Mouse (Mus musculus) myocyte (in vitro differentiated cells): Measurements from ENCODE around the gene Sigirr. TPM values are rescaled to one million over a fixed set of nuclear protein-coding genes. Genes with fewer than 3 reads are reported as not detected.

Source experiments
- H3K27me3 ChIP-seq: one replicate; pipeline ENCODE4 v1.6.1; 2011; ENCODE audit not compliant: control insufficient read depth, insufficient read depth, insufficient read length
- H3K36me3 ChIP-seq: one replicate; pipeline ENCODE4 v1.6.1; 2011; ENCODE audit not compliant: control insufficient read depth, insufficient read depth
- H3K4me2 ChIP-seq: one replicate; pipeline ENCODE4 v1.6.1; 2011; ENCODE audit warnings: low read depth, control low read depth
- H3K4me3 ChIP-seq: one replicate; pipeline ENCODE4 v1.5.1; 2011; ENCODE audit warnings: mild to moderate bottlenecking, control low read depth, moderate library complexity
- H3K79me2 ChIP-seq: one replicate; pipeline ENCODE4 v1.6.1; 2011; ENCODE audit not compliant: control insufficient read depth, insufficient read depth
- H3ac ChIP-seq: one replicate; pipeline ENCODE4 v1.6.1; 2011; ENCODE audit not compliant: control insufficient read depth, insufficient read length
- CEBPB ChIP-seq: IDR thresholded peaks from 2 replicates; pipeline ENCODE4 v1.6.1; 2011; ENCODE audit warnings: mild to moderate bottlenecking, moderate library complexity; ENCODE audit not compliant: poor library complexity, insufficient read depth, severe bottlenecking
- E2F4 ChIP-seq: IDR thresholded peaks from one replicate; pipeline ENCODE4 v1.6.1; 2011; ENCODE audit warnings: mild to moderate bottlenecking, control low read depth, moderate library complexity; ENCODE audit not compliant: insufficient read depth
- MAX ChIP-seq: IDR thresholded peaks from one replicate; pipeline ENCODE4 v1.6.1; 2011; ENCODE audit warnings: low read depth, mild to moderate bottlenecking, control low read depth
- MYOD1 ChIP-seq, 3 experiments: IDR thresholded peaks; one replicate each; pipeline ENCODE4 v1.6.1; 2011; ENCODE audit warnings: control low read depth in 2 of 3, low read depth in 2 of 3, mild to moderate bottlenecking in 2 of 3, moderate library complexity in 1 of 3; ENCODE audit not compliant: insufficient read length in 2 of 3, control insufficient read depth in 1 of 3
- MYOG ChIP-seq, 3 experiments: IDR thresholded peaks; one replicate each; pipeline ENCODE4 v1.6.1; 2011; ENCODE audit warnings: control low read depth in 2 of 3, low read depth in 2 of 3, mild to moderate bottlenecking in 2 of 3; ENCODE audit not compliant: insufficient read length in 2 of 3, control insufficient read depth in 1 of 3, insufficient read depth in 1 of 3
- POLR2A ChIP-seq: IDR thresholded peaks from one replicate; pipeline ENCODE4 v1.6.1; 2011; ENCODE audit warnings: low read depth, mild to moderate bottlenecking, control low read depth, moderate library complexity; ENCODE audit not compliant: insufficient read length
- POLR2AphosphoS2 ChIP-seq: IDR thresholded peaks from one replicate; pipeline ENCODE4 v1.6.1; 2011; ENCODE audit warnings: low read depth, control low read depth; ENCODE audit not compliant: insufficient read length
- REST ChIP-seq: IDR thresholded peaks from one replicate; pipeline ENCODE4 v1.6.1; 2011; ENCODE audit warnings: mild to moderate bottlenecking, control low read depth, moderate library complexity; ENCODE audit not compliant: insufficient read depth, insufficient read length
- SRF ChIP-seq: IDR thresholded peaks from one replicate; pipeline ENCODE4 v1.6.1; 2011; ENCODE audit warnings: low read depth; ENCODE audit not compliant: control insufficient read depth, insufficient read length
- TCF12 ChIP-seq: IDR thresholded peaks from one replicate; pipeline ENCODE4 v1.6.1; 2011; ENCODE audit warnings: mild to moderate bottlenecking, control low read depth; ENCODE audit not compliant: poor library complexity, insufficient read depth, severe bottlenecking
- TCF3 ChIP-seq: IDR thresholded peaks from one replicate; pipeline ENCODE4 v1.6.1; 2011; ENCODE audit warnings: low read depth, control low read depth; ENCODE audit not compliant: insufficient read length
- USF1 ChIP-seq: IDR thresholded peaks from one replicate; pipeline ENCODE4 v1.6.1; 2011; ENCODE audit warnings: low read depth, mild to moderate bottlenecking, control low read depth, moderate library complexity
- polyA plus RNA-seq: library from polyadenylated mRNA; unstranded; fragments of >200 nt; fragmentation: generic; extraction: Trizol; gene quantifications from one replicate; pipeline ENCODE4 v1.2.1, GENCODE M21; 2012; ENCODE audit warnings: missing spikeins

Sigirr gene
- polyA plus RNA-seq, 1 experiment, result 4.8 TPM

DNA sequence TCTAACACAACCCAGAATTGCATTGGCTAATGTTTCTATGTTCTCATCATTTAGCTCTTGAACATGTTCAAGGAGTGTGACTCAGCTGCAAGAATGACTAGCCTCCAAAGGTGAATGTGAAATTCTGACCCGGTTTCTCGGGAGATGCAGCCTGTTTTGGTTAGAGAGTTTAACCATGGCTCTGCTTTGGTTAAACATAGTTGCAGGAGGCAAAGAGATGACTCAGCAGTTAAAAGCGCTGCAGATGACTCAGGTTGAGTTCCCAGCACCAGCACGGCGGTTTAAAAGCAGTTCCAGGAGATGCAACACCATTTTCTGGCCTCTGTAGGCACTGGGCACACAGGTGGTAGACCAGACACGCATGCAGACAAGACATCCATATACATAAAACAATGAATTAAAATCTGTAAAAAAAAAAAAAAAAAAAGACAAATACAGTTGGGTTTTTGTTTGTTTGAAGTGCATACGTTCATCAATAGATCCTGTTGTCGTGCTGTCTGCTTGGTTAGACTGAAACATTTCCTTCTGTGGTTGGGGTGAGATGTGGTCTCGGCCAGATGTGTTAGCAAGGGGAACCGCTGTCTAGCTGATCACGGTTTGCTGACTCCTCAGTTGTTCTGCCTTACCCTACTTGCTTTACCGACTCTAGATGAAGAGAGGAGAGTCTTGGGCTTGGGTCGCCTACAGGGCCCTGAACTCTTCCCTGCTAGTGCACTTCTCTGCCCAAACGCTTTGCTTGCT, 41.6 kb downstream of the Sigirr start:
- Histone ChIP-seq H3K79me2 (no peaks in the 10 kb centered on the region), H3ac (no peak overlapping the region), H3K4me3 (no peak overlapping the region), H3K27me3 (peaks cover 7% of the 10 kb centered on the region), H3K4me2 (no peak overlapping the region), H3K36me3 (no peaks in the 10 kb centered on the region)
- no peak for TF ChIP-seq REST
- TF ChIP-seq USF1, result no peak

DNA sequence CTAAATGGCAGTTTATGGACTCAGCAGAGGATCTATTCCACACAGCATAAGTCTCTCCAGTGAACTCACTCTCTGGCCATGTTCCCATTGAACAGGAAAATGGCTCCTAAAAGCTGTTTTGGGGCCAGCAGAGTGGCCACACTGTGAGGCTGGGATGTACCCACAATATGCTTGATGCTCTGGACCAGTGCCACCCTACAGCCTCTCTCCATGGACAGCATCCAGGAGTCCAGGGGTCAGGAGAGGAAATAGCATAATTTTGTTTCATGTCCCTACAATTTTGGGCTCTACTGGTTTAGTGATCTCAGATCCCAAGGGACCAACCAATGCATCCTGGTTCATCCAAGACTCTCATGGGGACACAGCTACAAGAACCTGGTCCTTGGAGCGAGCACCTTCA, 42.8 kb downstream of the Sigirr start:
- H3ac ChIP-seq, result no peak overlapping the region
- no peaks in the 10 kb centered on the region for H3K36me3 ChIP-seq
- TF ChIP-seq E2F4 (no peak), MYOD1 (IDR thresholded peaks at IDR 0.05; ENCODE audit: control insufficient read depth in 1 of 3, insufficient read length in 2 of 3, low read depth in 2 of 3) (no peak), TCF3 (no peak), CEBPB (no peak), MAX (no peak), SRF (no peak), REST (no peak), TCF12 (no peak), POLR2A (no peak), MYOG (IDR thresholded peaks at IDR 0.05; ENCODE audit: control insufficient read depth in 1 of 3, insufficient read depth in 1 of 3, insufficient read length in 2 of 3, low read depth in 2 of 3) (no peak), POLR2AphosphoS2 (no peak), USF1 (no peak)
- no peak overlapping the region for H3K4me3 ChIP-seq
- H3K4me2 ChIP-seq, result no peak overlapping the region
- H3K27me3 ChIP-seq, result peaks cover 7% of the 10 kb centered on the region
- H3K79me2 ChIP-seq, result no peaks in the 10 kb centered on the region

- Histone ChIP-seq H3K4me3 (no peak overlapping the region), H3ac (no peak overlapping the region), H3K79me2 (no peaks in the 10 kb centered on the region), H3K27me3 (peaks cover 7% of the 10 kb centered on the region), H3K4me2 (no peak overlapping the region), H3K36me3 (no peaks in the 10 kb centered on the region)
- TF ChIP-seq MYOD1 (IDR thresholded peaks at IDR 0.05; ENCODE audit: control insufficient read depth in 1 of 3, insufficient read length in 2 of 3, low read depth in 2 of 3) (no peak), POLR2A (no peak), CEBPB (no peak), MAX (no peak), E2F4 (no peak), TCF12 (no peak), SRF (no peak), POLR2AphosphoS2 (no peak), REST (no peak), USF1 (no peak), TCF3 (no peak)
These were observed 43.4 kb downstream of the Sigirr start for GRCm38 (mm10) chr7:141056976-141057375.

DNA sequence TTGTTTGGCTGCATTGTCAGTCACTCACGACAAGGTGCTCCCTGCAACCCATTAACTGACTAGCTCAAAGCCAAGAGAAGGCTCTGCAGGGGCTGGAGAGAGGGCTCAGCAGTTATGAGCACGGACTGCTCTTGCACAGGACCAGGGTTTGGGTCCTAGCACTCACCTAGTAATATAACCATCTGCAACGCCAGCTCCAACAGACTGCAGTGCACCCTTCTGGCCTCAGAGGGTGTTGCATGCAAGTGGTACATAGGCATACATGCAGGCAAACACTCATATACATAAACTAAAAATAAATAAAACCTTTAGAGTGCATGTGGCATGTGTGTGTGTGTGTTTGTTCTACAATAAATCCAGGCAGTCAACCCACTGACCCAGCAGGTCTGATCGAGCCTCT, 44.6 kb downstream of the Sigirr start:
- no peak for TF ChIP-seq USF1
- no peak overlapping the region for H3ac ChIP-seq
- H3K36me3 ChIP-seq, result no peaks in the 10 kb centered on the region
- no peak overlapping the region for H3K4me2 ChIP-seq
- no peak overlapping the region for H3K4me3 ChIP-seq
- H3K79me2 ChIP-seq, result no peaks in the 10 kb centered on the region
- no peaks in the 10 kb centered on the region for H3K27me3 ChIP-seq

GRCm38 (mm10) chr7:141052421-141052820, 48.0 kb downstream of the Sigirr start:
- Histone ChIP-seq H3ac (no peak overlapping the region), H3K27me3 (no peaks in the 10 kb centered on the region), H3K79me2 (no peaks in the 10 kb centered on the region), H3K4me2 (no peak overlapping the region), H3K4me3 (no peak overlapping the region), H3K36me3 (no peaks in the 10 kb centered on the region)
- TF ChIP-seq CEBPB (no peak), REST (no peak), MYOD1 (IDR thresholded peaks at IDR 0.05; ENCODE audit: control insufficient read depth in 1 of 3, insufficient read length in 2 of 3, low read depth in 2 of 3) (no peak), USF1 (no peak), TCF12 (no peak), MAX (no peak), POLR2A (no peak), SRF (no peak), E2F4 (no peak), TCF3 (no peak), POLR2AphosphoS2 (no peak)

- no peak for TF ChIP-seq POLR2AphosphoS2
- TF ChIP-seq USF1, result no peak
- TF ChIP-seq MYOD1 (IDR thresholded peaks at IDR 0.05; ENCODE audit: control insufficient read depth in 1 of 3, insufficient read length in 2 of 3, low read depth in 2 of 3), result no peak
- no peak for TF ChIP-seq REST
- no peak for TF ChIP-seq CEBPB
- TF ChIP-seq TCF3, result no peak
- TF ChIP-seq MYOG (IDR thresholded peaks at IDR 0.05; ENCODE audit: control insufficient read depth in 1 of 3, insufficient read depth in 1 of 3, insufficient read length in 2 of 3, low read depth in 2 of 3), result no peak
- no peak for TF ChIP-seq TCF12
- TF ChIP-seq E2F4, result no peak
- TF ChIP-seq POLR2A, result no peak
- no peak for TF ChIP-seq MAX
- TF ChIP-seq SRF, result no peak
- no peaks in the 10 kb centered on the region for H3K36me3 ChIP-seq
- no peaks in the 10 kb centered on the region for H3K27me3 ChIP-seq
- no peak overlapping the region for H3K4me3 ChIP-seq
- no peak overlapping the region for H3ac ChIP-seq
- H3K4me2 ChIP-seq, result no peak overlapping the region
- H3K79me2 ChIP-seq, result no peaks in the 10 kb centered on the region
These were observed 48.4 kb downstream of the Sigirr start for GRCm38 (mm10) chr7:141052016-141052415.
